ENCODE assay signal across 8 mouse cellular contexts in genomic region chr11:121236564-121237344, GRCm38 (mm10). TPM values are rescaled to one million over a fixed set of nuclear protein-coding genes. Genes with fewer than 3 reads are reported as not detected.
DNase-seq lines count a peak whose midpoint lies in the region; ATAC-seq lines count a peak whose summit lies in the region.

Gene Narf (plus strand): TSS chr11:121237253.

- ATAC-seq in megakaryocyte progenitor cell, adult 5-6 weeks (replicated peaks; ENCODE audit: poor library complexity): peak; percentile 83

- peak; percentile 100 for DNase-seq in adipocyte (ENCODE audit: low spot score)
- DNase-seq in embryo, embryonic 10 days (ENCODE audit: low spot score): peak; percentile 100
- DNase-seq in gastrocnemius, postnatal 10 days: peak; percentile 94
- peak; percentile 100 for DNase-seq in induced T-regulatory cell, adult 2 months (ENCODE audit: low read depth)
- peak; percentile 100 for DNase-seq in left cerebral cortex, adult 9 months (ENCODE audit: low spot score in 2 of 2)
- DNase-seq in right cerebral cortex, postnatal 14 days: peak; percentile 97
- DNase-seq in urinary bladder, postnatal 36 days (ENCODE audit: low spot score in 2 of 2): peak; percentile 97 to 99

RNA-seq across cellular contexts. Expression of gene Narf, which starts in this region (rescaled TPM):
- 10 to 100 TPM; 36.5 to 41.6 TPM for total RNA-seq in gastrocnemius, postnatal 10 days (2021)
- total RNA-seq in megakaryocyte progenitor cell, adult 5-6 weeks (2015): 11.3 and 11.9 TPM in 2 replicates
- 21.0 and 23.9 TPM in 2 replicates for total RNA-seq in megakaryocyte progenitor cell, adult 5-6 weeks (2017)

Comparison
In these comparisons a context has a peak if more than half of its experiments do, and no peak if none do; other contexts are left out.
1. Peak in every context shown above with its lines: DNase-seq and ATAC-seq.